ENCODE assay signal across 1 mouse cellular context in the genomic region with DNA sequence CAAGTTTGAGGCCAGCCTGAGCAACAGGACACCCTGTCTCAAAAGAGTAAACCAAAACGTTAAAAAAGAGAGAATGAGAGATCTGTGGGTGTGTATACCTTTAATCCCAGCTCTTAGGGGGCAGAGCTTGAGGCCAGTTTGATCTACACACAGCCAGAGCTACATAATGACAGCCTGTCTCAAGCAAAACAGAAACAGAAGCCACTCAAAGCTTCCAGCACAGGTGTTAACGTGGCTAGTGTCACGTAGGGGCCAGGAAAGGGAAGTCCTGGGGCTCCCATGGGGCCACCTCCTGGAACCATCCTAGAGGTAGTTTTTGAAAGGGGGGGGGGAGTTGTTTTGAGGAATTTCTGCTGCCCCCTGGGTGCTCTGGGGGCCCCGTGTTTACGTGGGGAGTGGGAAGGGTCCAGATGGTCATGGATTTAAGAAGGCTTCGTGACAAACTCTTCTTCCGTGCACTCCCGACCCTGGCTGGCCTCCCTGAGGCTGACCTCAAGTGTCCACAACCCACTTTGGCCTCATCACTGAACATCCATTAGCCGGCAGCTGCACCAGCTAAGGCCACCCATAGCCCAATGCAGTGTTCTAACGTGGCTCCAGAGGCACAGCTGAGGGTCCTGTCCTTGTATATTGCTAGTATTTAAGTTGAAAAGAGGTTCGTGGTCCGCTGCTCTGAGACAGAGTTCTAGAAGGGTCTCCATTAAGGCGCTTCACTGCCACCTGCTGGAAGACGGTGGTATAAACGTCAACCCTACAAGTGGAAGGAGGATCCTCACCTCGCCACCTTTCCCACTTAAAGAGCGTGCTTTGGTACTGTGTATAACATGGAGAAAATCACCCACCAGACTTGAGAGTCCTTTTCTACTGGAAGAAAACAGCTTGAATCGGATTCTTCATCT.
TF ChIP-seq lines count a peak whose summit lies in the region.

No protein-coding gene starts in this region.

TF ChIP-seq in CH12.LX, 34 proteins besides CTCF, POLR2A, EP300 and RAD21 (continued from another document):
- peak; percentile 48 for TF ChIP-seq IRF4 (IDR thresholded peaks at IDR 0.05; ENCODE audit: low read depth, low read length)
- no peak for TF ChIP-seq PAX5 (IDR thresholded peaks at IDR 0.05; ENCODE audit: low read length)
- no peak for TF ChIP-seq UBTF (IDR thresholded peaks at IDR 0.05; ENCODE audit: low read depth, low read length)
- TF ChIP-seq MYC (IDR thresholded peaks at IDR 0.05; ENCODE audit: low read depth, low read length): peak; percentile 65; the same call in 1 of the 2 replicates
- TF ChIP-seq NELFE (IDR thresholded peaks at IDR 0.05; ENCODE audit: low read depth, low read length): peak; percentile 55; the same call in 1 of the 2 replicates
- peak; percentile 57; the same call in 1 of the 2 replicates for TF ChIP-seq MAZ (IDR thresholded peaks at IDR 0.05; ENCODE audit: low read depth, low read length)
- peak; percentile 38; the same call in 1 of the 2 replicates for TF ChIP-seq MXI1 (IDR thresholded peaks at IDR 0.05; ENCODE audit: low read depth, low read length)
- TF ChIP-seq BHLHE40 (IDR thresholded peaks at IDR 0.05; ENCODE audit: low read depth, low read length): 0 out of 2 replicates have a peak, but pooled peaks have one; percentile 27
- 0 out of 2 replicates have a peak, but pooled peaks have one; percentile 37 for TF ChIP-seq RCOR1 (conservative IDR thresholded peaks at IDR 0.05; ENCODE audit: low read depth, low read length)
- TF ChIP-seq GABPA (IDR thresholded peaks at IDR 0.05; ENCODE audit: insufficient replicate concordance, low read depth, low read length): no peak
- TF ChIP-seq CHD1 (IDR thresholded peaks at IDR 0.05; ENCODE audit: low read depth, low read length): no peak
- no peak for TF ChIP-seq USF2 (conservative IDR thresholded peaks at IDR 0.05; ENCODE audit: low read depth, low read length)
- no peak for TF ChIP-seq ELF1 (IDR thresholded peaks at IDR 0.05; ENCODE audit: low read depth, low read length)
- 0 out of 2 replicates have a peak, but pooled peaks have one; percentile 14 for TF ChIP-seq NRF1 (IDR thresholded peaks at IDR 0.05; ENCODE audit: low read depth, low read length)
- no peak for TF ChIP-seq JUN (IDR thresholded peaks at IDR 0.05; ENCODE audit: insufficient read depth, low read depth, low read length)
- 0 out of 2 replicates have a peak, but pooled peaks have one; percentile 12 for TF ChIP-seq KAT2A (IDR thresholded peaks at IDR 0.05; ENCODE audit: insufficient replicate concordance, low read length)
- no peak for TF ChIP-seq MAFK (IDR thresholded peaks at IDR 0.05; ENCODE audit: insufficient replicate concordance, low read length)
